Mouse (Mus musculus): ENCODE data around the gene Hnrnpul2. TPM values are rescaled to one million over a fixed set of nuclear protein-coding genes. Genes with fewer than 3 reads are reported as not detected.
"Not testable (repeated sequence)": the region's sequence is repeated elsewhere in the genome, so short reads cannot be mapped to it uniquely, and the experiment has no call there.

The Hnrnpul2 gene
- total RNA-seq, 4 experiments from 2014 or later, result 113 to 126 (median 120) TPM

- no peak for DNase-seq (ENCODE audit: low spot score in 2 of 2)
Observed at GRCm38 (mm10) chr19:8851639-8852038, 31.8 kb downstream of the Hnrnpul2 start.

GRCm38 (mm10) chr19:8852236-8852928 lies 32.6 kb downstream of the Hnrnpul2 start:
- DNase-seq (ENCODE audit: low spot score in 2 of 2), result no peak

GRCm38 (mm10) chr19:8853117-8853516 lies 33.3 kb downstream of the Hnrnpul2 start:
- no peak for DNase-seq (ENCODE audit: low spot score in 2 of 2)

GRCm38 (mm10) chr19:8857689-8858088 lies 37.9 kb downstream of the Hnrnpul2 start:
- no peak for DNase-seq (ENCODE audit: low spot score in 2 of 2)

DNA sequence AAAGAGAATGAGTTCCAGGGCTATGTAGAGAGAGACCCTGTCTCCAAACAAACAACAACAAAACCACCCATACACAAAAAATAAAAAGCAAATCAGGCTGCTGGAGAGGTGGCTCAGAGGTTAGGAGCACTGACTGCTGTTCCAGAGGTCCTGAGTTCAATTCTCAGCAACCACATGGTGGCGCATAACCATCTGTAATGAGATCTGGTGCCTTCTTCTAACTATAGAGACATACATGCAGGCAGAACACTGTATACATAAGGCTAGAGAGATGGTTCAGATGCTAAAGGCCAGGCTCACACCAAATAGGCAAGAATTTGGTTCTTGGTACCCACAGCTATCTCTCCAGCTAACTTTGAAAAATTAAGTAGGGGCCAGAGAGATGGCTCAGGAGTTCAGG lies 39.2 kb downstream of the Hnrnpul2 start:
- DNase-seq (ENCODE audit: low spot score in 2 of 2), result no peak

- DNase-seq (ENCODE audit: low spot score in 2 of 2), result no peak
Observed at GRCm38 (mm10) chr19:8864265-8864664, 44.5 kb downstream of the Hnrnpul2 start.

DNA sequence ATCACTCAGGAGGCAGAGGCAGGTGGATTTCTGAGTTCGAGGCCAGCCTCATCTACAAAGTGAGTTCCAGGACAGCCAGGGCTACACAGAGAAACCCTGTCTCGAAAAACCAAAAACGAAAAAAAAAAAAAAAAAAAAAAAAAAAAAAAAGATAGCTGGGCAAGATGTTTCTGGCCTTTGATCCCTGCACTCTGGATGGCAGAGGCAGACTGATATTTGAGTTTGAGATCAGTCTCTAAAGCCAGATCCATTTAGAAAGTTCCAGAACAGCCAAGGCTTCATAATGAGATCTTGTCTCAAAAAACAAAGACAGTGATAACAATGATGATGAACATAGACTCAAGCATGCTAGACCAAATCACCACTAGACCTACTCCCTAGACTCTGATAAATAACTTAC lies 50.6 kb downstream of the Hnrnpul2 start:
- DNase-seq (ENCODE audit: low spot score in 2 of 2), result not testable (repeated sequence)

GRCm38 (mm10) chr19:8870838-8871237 lies 51.0 kb downstream of the Hnrnpul2 start:
- no peak for DNase-seq (ENCODE audit: low spot score in 2 of 2)

GRCm38 (mm10) chr19:8871267-8872186 lies 51.7 kb downstream of the Hnrnpul2 start, which contains the start of gene Ubxn1:
Gene Ubxn1 (plus strand): TSS chr19:8871496.
- peak; percentile 98 for DNase-seq (ENCODE audit: low spot score in 2 of 2)

- DNase-seq (ENCODE audit: low spot score in 2 of 2), result no peak
Observed at GRCm38 (mm10) chr19:8872266-8872840, 52.5 kb downstream of the Hnrnpul2 start.

DNA sequence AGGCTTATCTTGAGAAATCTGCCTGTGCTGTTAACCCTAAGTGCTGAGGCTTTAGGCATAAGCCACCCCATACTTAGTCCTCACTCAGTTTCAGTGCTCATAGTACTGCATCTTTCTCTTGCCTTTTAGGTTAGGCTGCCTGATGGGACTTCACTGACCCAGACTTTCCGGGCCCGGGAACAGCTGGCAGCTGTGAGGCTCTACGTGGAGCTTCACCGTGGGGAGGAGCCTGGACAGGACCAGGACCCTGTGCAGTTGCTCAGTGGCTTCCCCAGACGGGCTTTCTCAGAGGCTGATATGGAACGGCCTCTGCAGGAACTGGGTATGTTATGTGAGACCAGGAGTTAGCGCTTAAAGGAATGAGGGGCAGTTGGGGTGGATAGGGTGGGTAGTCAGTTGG lies 55.2 kb downstream of the Hnrnpul2 start:
- DNase-seq (ENCODE audit: low spot score in 2 of 2), result no peak

DNA sequence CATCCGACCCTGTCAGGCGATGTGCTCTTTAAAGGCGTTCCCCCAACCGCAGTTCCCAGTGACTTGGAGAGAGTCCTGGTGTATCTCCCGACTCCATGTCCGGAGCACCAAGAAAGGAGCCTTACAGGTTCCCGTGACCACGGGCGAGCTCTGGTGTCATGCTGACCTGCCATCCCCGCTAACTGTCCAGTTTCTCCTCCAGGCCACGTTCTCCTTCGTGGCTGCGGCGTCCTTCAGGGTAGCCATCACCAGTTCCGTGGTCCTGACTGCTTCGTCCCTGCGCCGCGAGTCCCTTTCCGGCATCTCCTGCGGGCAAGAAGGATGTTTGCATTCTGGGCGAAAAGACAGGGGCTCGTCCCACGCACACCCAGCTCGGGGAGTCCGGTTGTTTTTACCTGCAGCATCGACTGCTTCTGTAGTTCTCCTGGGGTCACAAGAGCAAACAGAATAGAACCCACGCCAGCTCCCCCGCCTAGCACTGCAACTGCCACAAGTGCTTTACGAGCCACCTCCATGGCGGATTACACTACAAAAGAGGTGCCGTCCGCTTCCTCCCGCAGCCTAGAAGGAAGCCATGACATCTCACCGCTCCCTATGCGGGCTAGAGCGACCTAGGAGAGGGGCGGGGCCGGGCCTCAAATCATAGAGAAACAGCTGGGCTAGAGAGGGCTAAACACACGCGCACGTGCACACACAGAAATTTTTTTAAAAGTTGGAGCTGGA lies 60.7 kb downstream of the Hnrnpul2 start, which contains the start of gene Uqcc3:
TSS of gene Uqcc3 (minus strand) at position 613 of the 723 bp plus-strand sequence.
- peak; percentile 86 to 87 for DNase-seq (ENCODE audit: low spot score in 2 of 2)

- DNase-seq (ENCODE audit: low spot score in 2 of 2), result no peak
Observed at GRCm38 (mm10) chr19:8881034-8881392, 61.2 kb downstream of the Hnrnpul2 start.

GRCm38 (mm10) chr19:8883616-8884015 lies 63.8 kb downstream of the Hnrnpul2 start, which contains the start of the genes Lbhd1 and Gm49403:
Gene Lbhd1 (plus strand): TSS chr19:8883732.
Gene Gm49403 (plus strand): TSS chr19:8883930.
- no peak for DNase-seq (ENCODE audit: low spot score in 2 of 2)

Other genes starting within 250 kb of the Hnrnpul2 start
- gene Slc22a8, start 228.8 kb upstream of the Hnrnpul2 start, total RNA-seq (2022), result 10 to 100 TPM; 10.6 to 12.2 (median 11.5) TPM
- gene Slc22a6, start 202.0 kb upstream of the Hnrnpul2 start, total RNA-seq (2022), result 1 to 10 TPM; 3.5 to 4.4 (median 4.1) TPM
- 100 to 1,000 TPM; 160 to 164 (median 161) TPM for gene Chrm1, start 156.2 kb upstream of the Hnrnpul2 start, total RNA-seq (2022)
- 100 to 1,000 TPM; 157 to 169 (median 162) TPM for gene Slc3a2, start 96.6 kb upstream of the Hnrnpul2 start, total RNA-seq (2022)
- gene Wdr74, start 84.2 kb upstream of the Hnrnpul2 start, total RNA-seq (2022), result 10 to 100 TPM; 44.0 to 45.3 (median 44.3) TPM
- gene 1700092M07Rik, start 79.3 kb upstream of the Hnrnpul2 start, total RNA-seq (2022), result 1 to 10 TPM in 3 of 4 experiments, not detected in 1; 2.0 to 3.3 (median 2.4) TPM
- 10 to 100 TPM; 65.3 to 91.2 (median 76.1) TPM for gene Stx5a, start 78.6 kb upstream of the Hnrnpul2 start, total RNA-seq (2022)
- gene Nxf1, start 62.9 kb upstream of the Hnrnpul2 start, total RNA-seq (2022), result 100 to 1,000 TPM in 2 of 4 experiments, 10 to 100 TPM in 2; 80.5 to 120 (median 102) TPM
- gene Tmem223, start 49.0 kb upstream of the Hnrnpul2 start, total RNA-seq (2022), result 10 to 100 TPM; 61.3 to 77.8 (median 72.8) TPM
- gene Tmem179b, start 45.5 kb upstream of the Hnrnpul2 start, total RNA-seq (2022), result 10 to 100 TPM; 10.1 to 17.5 (median 13.1) TPM
- 10 to 100 TPM; 14.7 to 20.1 (median 18.2) TPM for gene Taf6l, start 33.6 kb upstream of the Hnrnpul2 start, total RNA-seq (2022)
- gene Polr2g, start 21.4 kb upstream of the Hnrnpul2 start, total RNA-seq (2022), result 100 to 1,000 TPM; 101 to 122 (median 109) TPM
- gene Zbtb3, start 17.5 kb upstream of the Hnrnpul2 start, total RNA-seq (2022), result 1 to 10 TPM; 5.2 to 7.9 (median 5.4) TPM
- 10 to 100 TPM; 36.4 to 45.1 (median 40.1) TPM for gene Ttc9c, start 677 bp upstream of the Hnrnpul2 start, total RNA-seq (2022)
- not detected for gene AC129217.1, start 9.8 kb downstream of the Hnrnpul2 start, total RNA-seq (2022)
- 100 to 1,000 TPM in 3 of 4 experiments, 10 to 100 TPM in 1; 98.1 to 115 (median 106) TPM for gene Bscl2, start 17.5 kb downstream of the Hnrnpul2 start, total RNA-seq (2022)
- gene Gng3, start 19.2 kb downstream of the Hnrnpul2 start, total RNA-seq (2022), result 100 to 1,000 TPM; 125 to 148 (median 143) TPM
- under 1 TPM; 0.45 to 0.74 (median 0.55) TPM for gene Lrrn4cl, start 30.8 kb downstream of the Hnrnpul2 start, total RNA-seq (2022)
- gene Ubxn1, start 51.5 kb downstream of the Hnrnpul2 start, total RNA-seq (2022), result 100 to 1,000 TPM in 2 of 4 experiments, 10 to 100 TPM in 2; 87.8 to 123 (median 106) TPM
- 10 to 100 TPM; 23.4 to 37.2 (median 29.5) TPM for gene Uqcc3, start 60.9 kb downstream of the Hnrnpul2 start, total RNA-seq (2022)
- gene Lbhd1, start 63.7 kb downstream of the Hnrnpul2 start, total RNA-seq (2022), result 10 to 100 TPM in 1 of 4 experiments, 1 to 10 TPM in 3; 4.9 to 10.4 (median 6.0) TPM
- gene Gm49403, start 63.9 kb downstream of the Hnrnpul2 start, total RNA-seq (2022), result not detected
- gene 1810009A15Rik, start 68.8 kb downstream of the Hnrnpul2 start, total RNA-seq (2022), result 10 to 100 TPM; 22.7 to 32.0 (median 26.5) TPM
- gene Gm49416, start 68.9 kb downstream of the Hnrnpul2 start, total RNA-seq (2022), result 1 to 10 TPM in 2 of 4 experiments, not detected in 2; 1.4 to 1.8 TPM
- gene Ints5, start 73.0 kb downstream of the Hnrnpul2 start, total RNA-seq (2022), result 10 to 100 TPM; 24.0 to 26.1 (median 24.4) TPM
- gene Ganab, start 78.1 kb downstream of the Hnrnpul2 start, total RNA-seq (2022), result 100 to 1,000 TPM; 109 to 125 (median 119) TPM
- 100 to 1,000 TPM; 161 to 167 (median 162) TPM for gene B3gat3, start 100.4 kb downstream of the Hnrnpul2 start, total RNA-seq (2022)
- gene Rom1, start 109.3 kb downstream of the Hnrnpul2 start, total RNA-seq (2022), result 1 to 10 TPM; 5.0 to 8.6 (median 6.4) TPM
- gene Eml3, start 109.5 kb downstream of the Hnrnpul2 start, total RNA-seq (2022), result 10 to 100 TPM; 14.1 to 17.4 (median 15.3) TPM
- gene Mta2, start 121.9 kb downstream of the Hnrnpul2 start, total RNA-seq (2022), result 10 to 100 TPM; 53.7 to 66.5 (median 56.2) TPM
- gene Tut1, start 133.8 kb downstream of the Hnrnpul2 start, total RNA-seq (2022), result 10 to 100 TPM; 21.5 to 22.2 (median 21.9) TPM
- gene Eef1g, start 147.0 kb downstream of the Hnrnpul2 start, total RNA-seq (2022), result 100 to 1,000 TPM; 223 to 248 (median 236) TPM
- gene Ahnak, start 169.3 kb downstream of the Hnrnpul2 start, total RNA-seq (2022), result 10 to 100 TPM; 27.0 to 32.2 (median 29.0) TPM